Mouse (Mus musculus) cerebellum, postnatal 36 days (tissue): ENCODE results near the gene Wdr46.
"Not testable (repeated sequence)": the region's sequence is repeated elsewhere in the genome, so short reads cannot be mapped to it uniquely, and the experiment has no call there.

Experiments used
- DNase-seq, 2 experiments: peaks; one replicate each; pipeline ENCODE4 v3.0.0; 2021 to 2022; ENCODE audit warnings: mixed read lengths in 2 of 2

Gene Wdr46

DNA sequence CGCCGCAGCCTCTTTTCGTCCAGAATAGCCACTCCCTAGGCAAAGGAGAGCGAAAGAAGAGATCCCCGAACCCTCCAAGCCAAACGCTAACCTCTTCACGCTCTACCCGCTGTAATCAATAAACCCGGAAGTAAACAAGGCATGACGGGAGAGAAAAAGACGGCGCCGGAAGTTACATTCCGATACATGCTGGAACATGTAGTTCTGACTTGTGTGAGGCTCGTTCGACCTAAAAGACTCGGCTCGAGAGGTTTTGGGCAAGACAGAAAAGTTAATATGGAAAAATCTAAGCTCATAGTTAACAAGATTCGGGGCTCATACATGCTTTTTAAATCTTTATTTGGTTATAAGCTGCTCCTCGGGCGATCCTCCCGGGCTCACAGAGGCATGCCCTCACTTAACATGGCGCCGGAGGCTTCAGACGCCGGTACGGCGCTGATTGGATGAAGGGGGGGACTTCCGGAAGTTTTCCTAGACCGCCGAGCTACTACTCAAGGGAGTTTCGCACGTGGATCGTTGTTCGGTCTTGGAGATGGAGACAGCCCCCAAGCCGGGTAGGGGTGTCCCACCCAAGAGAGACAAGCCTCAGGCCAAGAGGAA lies at the start of gene Wdr46, which contains the start of gene Pfdn6:
Wdr46 (plus strand) TSS at position 455 of the 600 bp plus-strand sequence.
Pfdn6 (minus strand) TSS at position 138 of the 600 bp plus-strand sequence.
- peak; percentile 86 for DNase-seq

GRCm38 (mm10) chr17:33891357-33891756 lies 49.1 kb upstream of the Wdr46 start:
- no peak for DNase-seq

GRCm38 (mm10) chr17:33891892-33892291 lies 48.6 kb upstream of the Wdr46 start:
- DNase-seq = not testable (repeated sequence)

- DNase-seq = no peak
Observed at GRCm38 (mm10) chr17:33892429-33892828, 48.0 kb upstream of the Wdr46 start.

DNA sequence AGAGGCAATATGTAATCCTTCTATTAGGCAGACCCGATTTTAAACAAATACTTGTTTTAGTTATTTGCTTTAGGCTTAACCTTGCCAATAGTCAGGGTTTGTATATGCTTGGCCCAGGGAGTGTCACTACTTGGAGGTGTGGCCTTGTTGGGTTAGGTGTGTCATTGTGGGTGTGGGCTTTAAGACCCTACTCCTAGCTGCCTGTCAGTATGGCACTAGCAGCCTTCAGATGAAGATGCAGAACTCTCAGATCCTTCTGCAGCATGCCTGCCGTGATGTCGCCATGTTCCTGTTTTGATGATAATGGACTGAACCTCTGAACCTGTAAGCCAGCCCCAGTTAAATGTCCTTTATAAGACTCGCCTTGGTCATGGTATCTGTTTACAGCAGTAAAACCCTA lies 47.4 kb upstream of the Wdr46 start:
- DNase-seq = not testable (repeated sequence)

DNA sequence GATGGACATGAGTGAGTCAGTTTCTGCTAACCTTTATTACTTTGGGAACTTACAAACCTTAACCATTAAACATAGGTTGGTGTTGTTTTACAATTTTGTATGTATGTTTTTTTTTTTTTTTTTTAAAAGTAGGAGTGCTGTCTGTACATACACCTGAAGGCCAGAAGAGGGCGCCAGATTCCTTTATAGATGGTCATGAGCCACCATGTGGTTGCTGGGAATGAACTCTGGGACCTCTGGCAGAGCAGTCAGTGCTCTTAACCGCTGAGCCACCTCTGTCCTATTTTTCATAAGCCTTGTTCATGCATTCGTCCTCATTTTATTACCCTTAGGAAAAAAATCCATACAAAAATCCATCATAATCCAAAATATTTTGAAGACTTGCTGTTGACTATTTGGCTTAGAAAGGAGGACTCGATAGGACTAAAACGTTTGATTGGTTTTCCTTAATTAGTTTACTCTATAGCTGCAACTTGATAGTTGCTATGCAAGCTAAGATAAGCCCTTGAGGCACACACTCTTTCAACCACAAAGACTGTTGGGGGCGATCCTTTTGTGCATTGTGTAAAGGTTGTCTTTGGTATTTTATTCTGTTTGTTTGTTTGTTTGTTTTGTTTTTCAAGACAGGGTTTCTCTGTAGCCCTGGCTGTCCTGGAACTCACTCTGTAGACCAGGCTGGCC lies 43.2 kb upstream of the Wdr46 start:
- peak in 1 of 2 experiments; percentile 25 for DNase-seq

- not testable (repeated sequence) for DNase-seq
Observed at GRCm38 (mm10) chr17:33898193-33898592, 42.3 kb upstream of the Wdr46 start.

GRCm38 (mm10) chr17:33899642-33900041 lies 40.8 kb upstream of the Wdr46 start:
- DNase-seq = no peak

DNA sequence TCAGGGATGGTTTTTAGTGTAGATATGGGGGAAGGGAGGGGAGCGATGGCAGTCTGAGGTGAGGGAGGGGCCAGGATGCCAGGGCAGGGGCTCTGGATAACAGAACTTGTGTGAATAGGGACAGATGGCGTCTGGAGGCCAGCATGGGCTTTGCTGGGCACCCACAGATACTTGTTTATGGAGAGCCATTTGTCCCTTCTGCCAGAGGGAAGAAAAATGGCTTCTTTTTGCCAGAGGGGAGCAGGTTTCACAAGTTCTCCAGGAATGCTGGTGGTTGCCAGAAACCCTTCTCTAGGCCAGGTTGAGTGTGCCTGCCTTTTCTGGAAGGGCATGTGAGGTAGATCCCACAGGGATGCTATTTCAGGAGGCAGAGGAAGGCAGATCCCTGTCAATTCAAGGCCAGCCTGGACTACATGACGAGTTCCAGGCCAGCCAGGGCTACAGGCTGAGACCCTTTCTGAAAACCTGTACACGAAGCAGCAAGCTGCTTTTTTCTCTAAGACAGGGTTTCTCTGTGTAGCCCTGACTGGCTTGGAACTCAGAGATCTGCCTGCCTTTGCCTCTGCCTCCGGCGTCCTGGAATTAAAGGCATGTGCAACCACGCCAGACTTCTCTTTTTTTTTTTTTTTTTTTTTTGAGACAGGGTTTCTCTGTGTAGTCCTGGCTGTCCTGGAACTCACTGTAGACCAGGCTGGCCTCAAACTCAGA lies 40.0 kb upstream of the Wdr46 start:
- no peak for DNase-seq

DNA sequence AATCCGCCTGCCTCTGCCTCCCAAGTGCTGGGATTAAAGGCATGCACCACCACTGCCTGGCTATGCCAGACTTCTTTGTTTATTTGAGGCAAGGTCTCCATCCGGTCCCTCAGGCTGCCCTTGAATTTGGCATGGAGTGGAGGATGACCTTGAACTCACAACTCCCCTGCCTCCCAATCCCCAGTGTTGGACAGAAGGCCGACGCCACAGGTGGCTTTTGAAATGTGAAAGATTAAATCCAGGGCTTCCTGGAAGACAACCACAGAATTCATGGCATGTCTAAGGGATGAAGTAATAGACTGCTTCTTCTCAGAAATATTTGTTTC lies 39.5 kb upstream of the Wdr46 start:
- no peak for DNase-seq

DNA sequence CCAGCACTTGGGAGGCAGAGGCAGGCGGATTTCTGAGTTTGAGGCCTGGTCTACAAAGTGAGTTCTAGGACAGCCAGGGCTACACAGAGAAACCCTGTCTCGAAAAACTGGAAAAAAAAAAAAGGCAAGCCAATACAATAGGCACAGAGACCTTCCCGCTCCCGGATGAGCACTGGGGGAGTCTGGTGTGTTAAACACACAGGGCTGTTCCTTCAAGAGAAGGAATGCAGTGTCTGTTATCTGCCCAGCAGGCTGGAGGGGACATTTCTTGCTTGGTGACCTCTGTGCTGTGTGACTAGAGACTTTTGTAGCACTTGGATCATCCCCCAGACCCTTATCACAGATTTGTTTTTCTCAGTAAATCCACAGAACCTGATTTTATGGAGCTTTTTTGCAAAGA lies 38.8 kb upstream of the Wdr46 start:
- DNase-seq = no peak

GRCm38 (mm10) chr17:33902079-33902478 lies 38.4 kb upstream of the Wdr46 start:
- no peak for DNase-seq

- DNase-seq = no peak
Observed at GRCm38 (mm10) chr17:33902491-33902890, 38.0 kb upstream of the Wdr46 start.

DNA sequence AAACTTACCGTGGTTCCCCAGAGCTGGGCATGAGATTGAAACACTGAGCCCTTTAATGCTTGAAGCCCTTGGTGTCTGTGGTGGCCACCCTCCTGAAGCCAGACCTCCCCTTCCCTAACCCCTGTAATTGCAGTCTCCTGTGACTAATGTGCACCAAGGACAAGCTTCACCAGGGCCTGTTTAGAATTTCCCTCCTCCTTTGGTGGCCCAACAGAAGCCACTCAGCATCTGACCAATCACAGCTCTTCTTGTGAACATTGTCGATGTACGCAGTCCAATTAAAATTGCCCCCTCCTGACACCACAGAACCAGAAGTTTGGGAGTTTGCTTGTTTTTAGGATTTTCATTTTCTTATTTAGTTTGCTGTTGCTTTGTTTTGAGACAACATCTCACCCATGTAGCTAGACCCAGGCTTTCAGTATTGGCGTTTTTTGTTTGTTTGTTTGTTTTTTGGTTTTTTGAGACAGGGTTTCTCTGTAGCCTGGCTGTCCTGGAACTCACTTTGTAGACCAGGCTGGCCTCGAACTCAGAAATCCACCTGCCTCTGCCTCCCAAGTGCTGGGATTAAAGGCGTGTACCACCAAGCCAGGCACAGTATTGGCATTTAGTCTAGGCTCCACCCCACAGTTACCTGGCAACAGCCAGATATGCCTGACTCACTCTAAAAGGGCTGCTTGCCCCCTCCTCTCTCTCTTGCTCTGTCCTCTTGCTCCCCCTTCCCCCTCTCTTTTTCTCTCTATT lies 36.4 kb upstream of the Wdr46 start:
- DNase-seq = not testable (repeated sequence)

DNA sequence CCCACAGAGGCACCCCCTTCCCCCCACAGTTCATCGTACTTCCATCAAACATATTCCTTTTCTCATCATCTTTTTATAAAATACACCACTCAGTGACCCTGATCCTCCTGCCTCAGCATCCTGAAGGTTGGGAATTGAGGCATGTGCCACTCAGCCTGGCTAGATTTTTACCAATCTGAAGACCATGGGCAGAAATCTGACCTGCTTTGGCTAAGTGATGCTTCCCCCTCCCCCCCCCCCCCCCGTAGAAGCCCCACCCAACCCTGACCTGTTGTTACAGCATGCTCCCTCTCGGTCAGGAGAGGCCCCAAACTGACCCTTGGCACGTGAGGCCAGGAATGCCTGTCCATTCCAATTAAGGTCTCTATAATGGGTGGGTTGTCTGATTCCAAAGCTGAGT lies 35.6 kb upstream of the Wdr46 start, which contains the start of gene Platr17:
Platr17 (plus strand) TSS at position 301 of the 400 bp plus-strand sequence.
- not testable (repeated sequence) for DNase-seq

DNA sequence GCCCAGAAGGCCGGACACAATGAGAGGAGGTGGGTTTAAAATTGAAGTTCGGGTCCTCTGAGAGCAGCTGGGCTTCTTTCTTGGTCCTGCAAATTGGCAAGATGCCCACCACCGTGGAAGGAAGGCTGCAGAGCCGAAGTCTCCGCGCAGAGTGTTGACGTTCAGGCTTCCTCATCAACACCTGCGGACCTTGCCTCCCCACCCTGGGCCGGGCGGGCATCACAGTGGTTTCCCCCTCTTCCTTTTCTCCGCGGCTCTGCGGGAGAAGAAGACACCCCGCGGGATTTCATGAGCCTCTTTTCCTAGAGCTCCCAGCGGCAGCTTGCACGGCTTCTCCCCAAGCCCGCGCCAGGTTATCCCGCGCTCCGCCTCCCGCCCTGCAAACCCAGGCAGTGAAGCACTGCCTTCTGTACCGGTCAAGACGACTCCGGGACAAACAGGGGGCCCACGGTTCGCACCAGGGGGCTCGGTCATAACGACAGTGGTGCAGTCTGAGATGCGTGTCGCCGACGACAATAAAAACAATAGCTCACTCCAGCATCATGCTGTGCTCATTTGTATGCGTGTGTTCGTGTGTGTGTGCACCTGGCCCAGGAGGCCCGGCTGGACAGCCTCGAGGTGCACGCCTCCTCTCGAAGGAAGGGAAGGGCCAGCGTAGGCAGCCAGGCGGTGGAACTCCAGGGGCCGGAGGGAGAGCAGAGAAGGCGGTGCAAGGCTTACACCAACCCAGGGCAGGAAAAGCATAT lies 32.0 kb upstream of the Wdr46 start:
- DNase-seq = peak; percentile 63 to 64

- DNase-seq = peak; percentile 98 to 99
Observed at GRCm38 (mm10) chr17:33909077-33909868, 31.2 kb upstream of the Wdr46 start, which contains the start of gene Daxx. Gene Daxx (plus strand): TSS chr17:33909414.

DNA sequence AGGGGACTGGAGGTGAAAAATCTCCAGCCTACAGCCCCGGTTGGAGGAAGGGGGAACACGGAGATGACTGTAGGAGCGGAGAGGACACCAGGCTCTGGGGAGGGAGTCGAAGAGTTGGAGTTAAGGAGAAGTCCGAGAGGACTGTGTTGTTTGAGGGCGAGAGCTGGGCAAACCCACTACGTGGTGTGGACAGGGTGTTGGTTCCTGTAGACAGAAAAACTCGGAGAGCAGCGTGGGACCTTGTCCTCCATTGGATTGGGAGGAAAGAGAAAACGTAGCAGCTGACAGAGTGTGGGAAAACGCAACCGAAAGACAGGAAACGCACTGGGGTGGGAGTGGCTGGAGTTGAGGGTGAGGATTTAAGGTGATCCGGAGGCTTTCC lies 30.6 kb upstream of the Wdr46 start:
- no peak for DNase-seq

GRCm38 (mm10) chr17:33910346-33911051 lies 30.0 kb upstream of the Wdr46 start:
- DNase-seq = no peak

DNA sequence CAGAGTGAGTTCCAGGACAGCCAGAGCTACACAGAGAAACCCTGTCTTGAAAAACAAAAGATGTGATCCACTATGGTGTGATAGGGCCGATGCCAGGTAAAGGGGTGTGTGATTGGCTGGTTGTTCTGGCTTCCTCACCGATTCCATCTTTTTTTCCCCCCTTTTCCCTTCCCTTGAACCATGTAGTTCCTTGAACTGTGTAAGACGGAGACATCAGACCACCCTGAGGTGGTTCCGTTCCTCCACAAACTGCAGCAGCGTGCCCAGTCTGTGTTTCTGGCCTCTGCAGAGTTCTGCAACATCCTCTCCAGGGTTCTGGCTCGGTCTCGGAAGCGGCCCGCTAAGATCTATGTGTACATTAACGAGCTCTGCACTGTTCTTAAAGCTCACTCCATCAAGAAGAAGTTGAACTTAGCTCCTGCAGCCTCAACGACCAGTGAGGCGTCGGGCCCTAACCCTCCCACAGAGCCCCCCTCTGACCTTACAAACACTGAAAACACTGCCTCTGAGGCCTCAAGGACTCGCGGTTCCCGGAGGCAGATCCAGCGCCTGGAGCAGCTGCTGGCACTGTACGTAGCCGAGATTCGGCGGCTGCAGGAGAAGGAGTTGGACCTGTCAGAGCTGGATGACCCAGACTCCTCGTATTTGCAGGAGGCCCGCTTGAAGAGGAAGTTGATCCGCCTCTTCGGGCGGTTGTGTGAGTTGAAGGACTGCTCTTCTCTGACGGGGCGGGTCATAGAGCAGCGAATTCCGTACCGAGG lies 29.2 kb upstream of the Wdr46 start:
- DNase-seq = no peak
